Mouse (Mus musculus) heart, embryonic 15.5 days (tissue): ENCODE measurements at regions not wholly inside any gene's neighbourhood (a gene's known extent, or its start where the extent isn't known, plus 50 kb on each side); places are given as distances from the start of the nearest gene placed in this dataset.

Source experiments
- ATAC-seq: fragments of 200-750 bp; cut with Nextera tagmentation; replicated peaks from 2 replicates; pipeline ENCODE4 v1.8.0; 2017; ENCODE audit warnings: low read depth, moderate TSS enrichment; ENCODE audit not compliant: insufficient number of reproducible peaks, insufficient read depth, low FRiP score
- H3K27ac ChIP-seq: fragments of 300-500 bp; sonication (generic); 2 replicates; pipeline ENCODE4 v1.5.1; 2015; ENCODE audit warnings: mild to moderate bottlenecking, inconsistent platforms
- H3K27me3 ChIP-seq: fragments of 300-500 bp; sonication (generic); 2 replicates; pipeline ENCODE4 v1.6.1; 2015; ENCODE audit warnings: inconsistent platforms
- H3K36me3 ChIP-seq: fragments of 300-500 bp; sonication (generic); 2 replicates; pipeline ENCODE4 v1.6.1; 2015; ENCODE audit warnings: mild to moderate bottlenecking, inconsistent platforms
- H3K4me1 ChIP-seq: fragments of 300-500 bp; sonication (generic); replicated peaks from 2 replicates; pipeline ENCODE4 v1.6.1; 2015; ENCODE audit warnings: inconsistent platforms
- H3K4me2 ChIP-seq: fragments of 300-500 bp; sonication (generic); 2 replicates; pipeline ENCODE4 v1.6.1; 2015; ENCODE audit warnings: inconsistent platforms, mild to moderate bottlenecking, moderate library complexity
- H3K4me3 ChIP-seq: fragments of 300-500 bp; sonication (generic); 2 replicates; pipeline ENCODE4 v1.5.1; 2015; ENCODE audit warnings: mild to moderate bottlenecking, inconsistent platforms
- H3K9ac ChIP-seq: fragments of 300-500 bp; sonication (generic); 2 replicates; pipeline ENCODE4 v1.6.1; 2015; ENCODE audit warnings: mild to moderate bottlenecking, inconsistent platforms
- H3K9me3 ChIP-seq: fragments of 300-500 bp; sonication (generic); replicated peaks from 2 replicates; pipeline ENCODE4 v1.6.1; 2016; ENCODE audit warnings: inconsistent platforms
- WGBS: fragments of 180-500 bp; shearing (Covaris S2); methylation state at CpG from one replicate; pipeline ENCODE4 v1.1.7; 2015; ENCODE audit warnings: mixed read lengths; 5-methylcytosine and 5-hydroxymethylcytosine counted together

GRCm38 (mm10) chr7:40257733-40258376 lies 640.3 kb upstream of the Vstm2b start:
- Histone ChIP-seq H3K4me2 (no peak overlapping the region), H3K27me3 (no peaks in the 10 kb centered on the region), H3K4me1 (peaks cover 4% of the 10 kb centered on the region; the same call in 1 of the 2 replicates), H3K27ac (0 out of 2 replicates have a peak overlapping the region, but pooled peaks have one; percentile 9), H3K9ac (no peak overlapping the region), H3K4me3 (no peak overlapping the region), H3K9me3 (no peaks in the 10 kb centered on the region), H3K36me3 (no peaks in the 10 kb centered on the region)
- WGBS: 65% methylated on average over 1 of the region's 1 CpGs
- ATAC-seq: no peak

- Histone ChIP-seq H3K27ac (0 out of 2 replicates have a peak overlapping the region, but pooled peaks have one; percentile 9), H3K27me3 (no peaks in the 10 kb centered on the region), H3K4me1 (peaks cover 4% of the 10 kb centered on the region; the same call in 1 of the 2 replicates), H3K9ac (no peak overlapping the region), H3K9me3 (no peaks in the 10 kb centered on the region), H3K36me3 (no peaks in the 10 kb centered on the region), H3K4me2 (no peak overlapping the region), H3K4me3 (no peak overlapping the region)
- ATAC-seq: no peak; the same call in 1 of the 2 replicates
- WGBS: 48% methylated on average over 6 of the region's 6 CpGs
Observed at GRCm38 (mm10) chr7:40258377-40258739, 639.8 kb upstream of the Vstm2b start.

- H3K4me1 ChIP-seq: no peaks in the 10 kb centered on the region
- no peaks in the 10 kb centered on the region for H3K27me3 ChIP-seq
- H3K4me2 ChIP-seq: no peak overlapping the region
- no peak for ATAC-seq
- H3K9ac ChIP-seq: no peak overlapping the region
- no peak overlapping the region for H3K4me3 ChIP-seq
- H3K36me3 ChIP-seq: no peaks in the 10 kb centered on the region
- no peaks in the 10 kb centered on the region for H3K9me3 ChIP-seq
- WGBS: 4% methylated on average over 2 of the region's 2 CpGs
- no peak overlapping the region for H3K27ac ChIP-seq
Observed at GRCm38 (mm10) chr7:40273459-40274072, 624.6 kb upstream of the Vstm2b start.

DNA sequence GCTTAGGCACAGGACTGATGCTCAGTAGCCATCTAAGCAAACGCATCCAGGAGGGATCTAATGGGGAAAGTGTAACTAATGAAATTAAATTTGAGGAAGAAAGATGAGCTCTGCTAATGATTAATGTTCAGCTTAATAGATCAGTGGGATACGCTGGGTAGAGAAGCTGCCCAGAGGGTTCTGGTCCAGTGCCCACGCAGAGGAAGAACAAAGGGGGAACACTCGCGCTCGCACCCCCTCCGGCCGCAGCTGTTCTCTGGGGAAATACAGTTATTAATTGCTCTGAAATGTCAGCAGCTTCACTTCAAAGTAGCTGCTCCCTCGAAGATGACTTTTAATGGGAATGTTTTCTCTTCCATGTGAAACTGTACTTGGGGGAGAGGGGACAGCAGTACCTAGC lies 623.0 kb upstream of the Vstm2b start:
- no peak overlapping the region for H3K9ac ChIP-seq
- H3K9me3 ChIP-seq: no peaks in the 10 kb centered on the region
- no peak overlapping the region for H3K4me3 ChIP-seq
- no peaks in the 10 kb centered on the region for H3K36me3 ChIP-seq
- H3K27me3 ChIP-seq: no peaks in the 10 kb centered on the region
- no peak overlapping the region for H3K27ac ChIP-seq
- ATAC-seq: no peak
- 73% methylated on average over 9 of the region's 9 CpGs for WGBS
- H3K4me1 ChIP-seq: no peaks in the 10 kb centered on the region
- H3K4me2 ChIP-seq: no peak overlapping the region

DNA sequence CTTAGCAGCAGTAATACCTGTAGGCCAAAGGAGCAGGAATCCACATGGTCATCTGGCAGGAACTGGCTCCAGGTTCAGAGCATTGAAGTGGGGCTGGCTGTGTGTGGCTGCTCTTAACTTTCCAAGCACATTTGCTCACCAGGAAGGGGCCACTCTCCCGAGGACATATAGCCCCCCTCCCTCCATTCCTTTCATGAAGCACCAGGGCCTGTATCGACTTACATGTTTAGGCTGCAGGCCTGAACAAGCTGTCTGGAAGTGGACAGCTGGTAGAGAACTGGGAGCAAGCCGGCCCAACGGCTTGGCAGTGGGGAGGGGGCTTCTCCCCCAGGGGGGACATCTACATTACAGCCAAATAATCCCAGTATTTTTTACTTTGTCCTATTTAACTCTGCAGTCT lies 622.5 kb upstream of the Vstm2b start:
- Histone ChIP-seq H3K4me3 (no peak overlapping the region), H3K27ac (no peak overlapping the region), H3K36me3 (no peaks in the 10 kb centered on the region), H3K9me3 (no peaks in the 10 kb centered on the region), H3K27me3 (no peaks in the 10 kb centered on the region), H3K4me2 (no peak overlapping the region), H3K4me1 (no peaks in the 10 kb centered on the region), H3K9ac (no peak overlapping the region)
- WGBS: 54% methylated on average over 4 of the region's 4 CpGs
- no peak for ATAC-seq

DNA sequence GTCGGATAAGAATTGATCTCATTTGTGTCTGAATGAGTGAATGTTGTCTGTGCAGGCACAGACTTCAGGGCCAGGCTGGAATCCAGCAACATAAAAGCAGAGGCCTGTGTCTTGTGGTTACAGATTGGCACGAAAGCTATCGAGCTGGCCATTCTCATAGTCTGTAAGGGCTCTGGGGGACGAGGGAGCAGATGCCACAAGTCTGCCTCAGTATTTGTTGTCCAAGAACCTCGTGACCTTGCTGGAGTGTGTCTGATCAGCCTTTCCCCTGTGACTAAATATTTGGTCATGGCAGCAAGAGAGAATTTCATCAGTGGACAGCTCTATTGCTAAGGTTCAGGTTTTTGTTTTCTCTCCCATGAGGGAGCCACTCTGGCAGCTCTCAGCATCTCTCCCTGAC lies 622.0 kb upstream of the Vstm2b start:
- Histone ChIP-seq H3K27ac (no peak overlapping the region), H3K9ac (no peak overlapping the region), H3K4me2 (no peak overlapping the region), H3K4me3 (no peak overlapping the region), H3K9me3 (no peaks in the 10 kb centered on the region), H3K36me3 (no peaks in the 10 kb centered on the region), H3K4me1 (no peaks in the 10 kb centered on the region), H3K27me3 (no peaks in the 10 kb centered on the region)
- WGBS: 50% methylated on average over 5 of the region's 5 CpGs
- no peak for ATAC-seq

DNA sequence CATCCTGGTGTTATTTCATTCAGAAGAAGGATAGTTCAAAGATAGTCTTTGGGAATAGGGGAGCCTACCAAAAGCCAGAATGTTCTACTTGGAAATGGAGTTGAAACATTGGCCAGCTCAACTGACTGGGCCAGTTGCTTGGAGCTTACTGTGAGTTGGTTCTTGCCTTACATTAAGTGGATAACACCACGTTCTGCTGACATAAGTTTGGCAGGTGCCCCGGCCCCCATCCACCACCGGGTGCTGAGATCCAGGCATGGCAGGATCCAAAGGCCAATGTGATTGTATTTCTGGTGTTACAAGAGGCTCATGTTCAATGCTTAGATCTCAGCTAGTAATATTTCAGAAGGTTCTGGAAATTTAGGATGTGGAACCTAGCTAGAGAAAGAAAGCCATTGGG lies 608.0 kb upstream of the Vstm2b start:
- H3K9me3 ChIP-seq: no peaks in the 10 kb centered on the region
- WGBS: 74% methylated on average over 3 of the region's 3 CpGs
- no peak for ATAC-seq

GRCm38 (mm10) chr7:40310558-40310957 lies 587.6 kb upstream of the Vstm2b start:
- WGBS: 16% methylated on average over 2 of the region's 2 CpGs
- H3K9me3 ChIP-seq: no peaks in the 10 kb centered on the region
- ATAC-seq: no peak
- no peak overlapping the region for H3K27ac ChIP-seq
- H3K27me3 ChIP-seq: no peaks in the 10 kb centered on the region
- H3K36me3 ChIP-seq: no peaks in the 10 kb centered on the region
- no peak overlapping the region for H3K9ac ChIP-seq
- H3K4me3 ChIP-seq: no peak overlapping the region
- H3K4me2 ChIP-seq: no peak overlapping the region
- no peaks in the 10 kb centered on the region for H3K4me1 ChIP-seq

More for the DNA sequence above, 608.0 kb upstream of the Vstm2b start:
- H3K27me3 ChIP-seq: no peaks in the 10 kb centered on the region
- no peaks in the 10 kb centered on the region for H3K36me3 ChIP-seq
- H3K9ac ChIP-seq: no peak overlapping the region
- H3K4me2 ChIP-seq: no peak overlapping the region
- H3K4me3 ChIP-seq: no peak overlapping the region
- no peak overlapping the region for H3K27ac ChIP-seq
- H3K4me1 ChIP-seq: no peaks in the 10 kb centered on the region

- no peak overlapping the region for H3K9ac ChIP-seq
- no peaks in the 10 kb centered on the region for H3K36me3 ChIP-seq
- WGBS: 71% methylated on average over 1 of the region's 1 CpGs
- no peak for ATAC-seq
- no peak overlapping the region for H3K4me2 ChIP-seq
- H3K27ac ChIP-seq: no peak overlapping the region
- H3K9me3 ChIP-seq: no peaks in the 10 kb centered on the region
- H3K4me1 ChIP-seq: no peaks in the 10 kb centered on the region
- no peak overlapping the region for H3K4me3 ChIP-seq
- no peaks in the 10 kb centered on the region for H3K27me3 ChIP-seq
Observed at GRCm38 (mm10) chr7:40321171-40321570, 577.0 kb upstream of the Vstm2b start.

- Histone ChIP-seq H3K9me3 (no peaks in the 10 kb centered on the region), H3K4me1 (no peaks in the 10 kb centered on the region), H3K27ac (no peak overlapping the region), H3K27me3 (no peaks in the 10 kb centered on the region), H3K9ac (no peak overlapping the region), H3K4me2 (no peak overlapping the region), H3K4me3 (no peak overlapping the region), H3K36me3 (no peaks in the 10 kb centered on the region)
- no peak; the same call in 1 of the 2 replicates for ATAC-seq
- 56% methylated on average over 3 of the region's 3 CpGs for WGBS
Observed at GRCm38 (mm10) chr7:40325188-40325705, 572.9 kb upstream of the Vstm2b start.

DNA sequence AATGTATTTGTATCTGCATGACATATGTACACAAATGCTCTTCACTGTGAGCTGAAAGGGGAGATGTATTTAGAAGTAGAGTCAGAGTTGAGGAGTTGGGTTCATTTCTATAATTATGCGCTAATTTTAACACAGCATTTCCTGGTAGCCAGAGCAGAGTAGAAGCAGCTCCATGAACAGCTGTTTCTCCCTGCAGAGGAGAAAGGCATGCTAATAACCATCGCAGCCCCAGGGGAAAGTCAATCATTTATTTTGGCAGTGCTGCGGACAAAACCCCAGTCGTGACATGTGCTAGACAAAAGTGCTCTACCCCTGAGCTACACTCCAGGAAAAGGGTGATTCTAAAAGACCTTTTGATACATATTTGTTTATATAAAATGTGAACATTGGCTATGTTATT lies 565.7 kb upstream of the Vstm2b start:
- Histone ChIP-seq H3K9ac (no peak overlapping the region), H3K36me3 (no peaks in the 10 kb centered on the region), H3K4me2 (no peak overlapping the region), H3K4me1 (no peaks in the 10 kb centered on the region), H3K9me3 (no peaks in the 10 kb centered on the region), H3K27ac (no peak overlapping the region), H3K27me3 (no peaks in the 10 kb centered on the region), H3K4me3 (no peak overlapping the region)
- 55% methylated on average over 4 of the region's 4 CpGs for WGBS
- ATAC-seq: no peak

GRCm38 (mm10) chr7:40352306-40352705 lies 545.8 kb upstream of the Vstm2b start:
- H3K27me3 ChIP-seq: no peaks in the 10 kb centered on the region
- H3K27ac ChIP-seq: no peak overlapping the region
- H3K4me1 ChIP-seq: no peaks in the 10 kb centered on the region
- ATAC-seq: no peak
- H3K9ac ChIP-seq: no peak overlapping the region
- no peaks in the 10 kb centered on the region for H3K36me3 ChIP-seq
- 39% methylated on average over 4 of the region's 4 CpGs for WGBS
- no peak overlapping the region for H3K4me3 ChIP-seq
- no peaks in the 10 kb centered on the region for H3K9me3 ChIP-seq
- no peak overlapping the region for H3K4me2 ChIP-seq
